Mouse (Mus musculus): Measurements from ENCODE around the gene Tnxb. TPM values are rescaled to one million over a fixed set of nuclear protein-coding genes. Genes with fewer than 3 reads are reported as not detected.
A peak's percentile ranks its signal among the peaks of the same experiment; 100 is the strongest.

Tnxb gene
- 10 to 100 TPM; 47.1 to 54.2 TPM for total RNA-seq (2021)

DNA sequence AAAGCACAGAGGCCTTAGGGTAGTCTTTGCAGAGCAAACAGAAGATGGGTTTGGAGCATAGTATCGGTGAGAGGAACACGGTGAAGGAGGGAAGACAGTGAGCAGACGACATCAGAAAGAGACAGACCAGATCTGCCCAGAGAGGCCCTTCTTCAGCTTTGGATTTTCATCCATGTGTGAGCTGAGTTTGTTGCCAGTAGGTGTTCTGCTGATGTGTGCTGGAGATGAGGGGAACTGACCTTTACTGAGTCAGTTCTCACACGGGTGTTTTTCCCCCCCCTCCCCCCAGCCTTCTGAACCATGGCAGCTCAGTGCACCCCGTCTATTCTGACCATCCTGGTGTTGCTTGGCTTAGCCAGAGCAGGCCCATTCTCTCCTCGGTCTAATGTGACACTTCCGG lies at the start of gene Tnxb:
Gene Tnxb, plus strand, starts transcription at position 301 of the 400 bp plus-strand sequence.
- DNase-seq = no peak

DNA sequence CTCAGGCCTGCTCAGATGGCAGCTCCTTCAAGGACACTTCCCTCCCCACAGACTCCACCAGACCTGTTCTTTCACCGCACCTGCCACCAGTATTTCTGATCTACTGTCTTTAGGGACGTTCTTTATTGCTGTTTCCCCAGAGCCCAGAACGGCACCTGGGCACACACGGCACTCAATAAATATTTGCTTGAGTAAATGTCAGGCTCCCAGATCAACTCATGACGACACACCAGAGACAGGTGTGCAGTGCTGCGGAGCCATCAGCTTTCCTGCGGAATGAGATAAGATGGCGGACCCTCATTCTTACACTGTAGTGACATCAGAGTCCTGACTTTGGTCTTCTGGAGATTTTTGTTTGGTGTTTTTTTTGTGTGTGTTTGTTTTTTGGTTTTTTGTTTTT lies 49.3 kb upstream of the Tnxb start:
- DNase-seq = no peak

DNA sequence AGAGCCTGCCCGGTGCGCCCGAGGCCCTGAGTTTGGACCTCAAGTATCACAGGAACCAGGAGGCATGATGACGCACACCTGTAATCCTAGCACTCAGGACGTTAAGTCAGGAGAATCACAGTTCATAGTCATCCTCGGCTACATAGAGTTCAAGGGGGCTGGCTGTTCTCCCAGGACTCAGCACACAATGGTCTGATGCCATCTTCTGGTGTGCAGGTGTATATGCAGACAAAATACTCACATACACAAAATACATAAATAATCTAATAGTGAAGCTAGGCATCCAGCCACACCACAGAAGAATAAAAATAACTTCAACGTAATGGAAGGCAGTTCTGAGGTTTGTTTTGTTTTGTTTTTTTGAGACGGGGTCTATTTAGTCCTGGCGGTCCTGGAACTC lies 47.2 kb upstream of the Tnxb start:
- no peak for DNase-seq

- no peak for DNase-seq
These were observed 45.4 kb upstream of the Tnxb start for GRCm38 (mm10) chr17:34624981-34625380.

GRCm38 (mm10) chr17:34626062-34626772 lies 44.1 kb upstream of the Tnxb start:
- DNase-seq = no peak

DNA sequence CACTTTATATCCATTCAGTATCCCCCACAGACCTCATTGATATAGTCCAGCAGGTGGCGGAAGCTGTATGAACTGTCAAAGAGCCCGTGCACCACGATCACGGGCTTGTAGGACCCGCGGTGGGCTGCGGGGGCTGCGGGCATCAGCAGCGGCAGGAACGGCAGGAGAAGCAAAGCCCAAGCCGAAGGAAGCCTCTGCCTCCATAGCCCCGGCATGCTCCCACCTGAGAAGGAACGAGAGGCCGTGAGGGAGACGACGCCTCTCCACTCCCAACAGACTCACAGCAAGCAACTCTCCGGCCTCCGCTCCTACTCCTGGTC lies 43.6 kb upstream of the Tnxb start:
- peak; percentile 47 for DNase-seq

GRCm38 (mm10) chr17:34627093-34627942 lies 43.0 kb upstream of the Tnxb start:
- peak; percentile 90 for DNase-seq

DNA sequence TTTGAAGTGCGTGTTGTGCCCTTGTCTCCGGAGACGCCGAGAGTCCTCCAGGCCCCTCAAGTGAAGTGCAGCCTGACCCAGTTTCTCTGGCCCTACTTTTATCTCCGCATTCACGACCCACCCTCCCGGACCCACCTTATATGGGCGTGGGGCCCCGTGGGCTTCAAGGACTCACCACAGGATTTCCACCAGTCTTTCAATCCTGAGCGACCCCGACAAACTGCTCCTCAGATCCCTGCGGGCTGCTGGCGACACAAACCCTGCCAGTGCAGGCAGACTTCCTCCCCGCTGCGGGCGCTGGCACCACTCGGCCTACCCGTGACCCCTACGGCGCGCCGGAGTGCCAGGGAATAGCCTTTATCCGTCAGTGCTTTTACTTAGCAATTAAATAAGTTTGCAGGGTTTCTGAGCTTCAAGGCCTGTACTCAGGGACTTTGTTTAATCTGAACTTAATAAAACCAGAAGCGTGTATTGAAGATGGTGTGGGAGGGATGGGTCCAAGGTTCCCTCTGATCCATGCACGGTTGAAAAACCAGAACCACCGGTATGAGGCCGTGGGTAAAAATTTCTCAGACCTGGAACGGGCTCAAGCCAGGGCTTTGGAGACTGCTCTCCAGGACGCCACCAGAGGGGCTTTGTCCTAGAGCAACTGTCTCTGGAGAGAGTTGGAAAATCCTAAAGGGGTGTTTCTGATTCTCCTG lies 42.2 kb upstream of the Tnxb start, which contains the start of gene Ppt2:
Gene Ppt2, minus strand, starts transcription at position 568 of the 701 bp plus-strand sequence.
- peak; percentile 62 for DNase-seq

DNA sequence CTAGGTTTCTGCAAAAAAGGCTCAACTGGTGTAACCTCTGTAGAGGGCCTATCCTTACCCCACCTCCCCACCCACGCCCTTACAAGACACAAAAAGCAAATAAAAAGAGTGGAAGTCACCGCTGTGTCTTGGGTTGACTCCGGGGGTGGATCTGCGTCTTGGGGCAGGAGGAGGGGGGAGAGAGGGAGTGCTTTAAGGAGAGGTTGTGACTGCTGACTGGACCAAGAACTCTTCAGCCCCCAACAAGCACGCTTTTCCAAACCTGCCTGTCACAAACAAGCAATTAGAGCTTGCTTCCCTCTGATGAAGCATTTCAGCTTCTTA lies 41.7 kb upstream of the Tnxb start:
- DNase-seq = no peak

GRCm38 (mm10) chr17:34629221-34629751 lies 41.0 kb upstream of the Tnxb start, which contains the start of gene Prrt1:
Prrt1 (plus strand) TSS chr17:34629533.
- no peak for DNase-seq

DNA sequence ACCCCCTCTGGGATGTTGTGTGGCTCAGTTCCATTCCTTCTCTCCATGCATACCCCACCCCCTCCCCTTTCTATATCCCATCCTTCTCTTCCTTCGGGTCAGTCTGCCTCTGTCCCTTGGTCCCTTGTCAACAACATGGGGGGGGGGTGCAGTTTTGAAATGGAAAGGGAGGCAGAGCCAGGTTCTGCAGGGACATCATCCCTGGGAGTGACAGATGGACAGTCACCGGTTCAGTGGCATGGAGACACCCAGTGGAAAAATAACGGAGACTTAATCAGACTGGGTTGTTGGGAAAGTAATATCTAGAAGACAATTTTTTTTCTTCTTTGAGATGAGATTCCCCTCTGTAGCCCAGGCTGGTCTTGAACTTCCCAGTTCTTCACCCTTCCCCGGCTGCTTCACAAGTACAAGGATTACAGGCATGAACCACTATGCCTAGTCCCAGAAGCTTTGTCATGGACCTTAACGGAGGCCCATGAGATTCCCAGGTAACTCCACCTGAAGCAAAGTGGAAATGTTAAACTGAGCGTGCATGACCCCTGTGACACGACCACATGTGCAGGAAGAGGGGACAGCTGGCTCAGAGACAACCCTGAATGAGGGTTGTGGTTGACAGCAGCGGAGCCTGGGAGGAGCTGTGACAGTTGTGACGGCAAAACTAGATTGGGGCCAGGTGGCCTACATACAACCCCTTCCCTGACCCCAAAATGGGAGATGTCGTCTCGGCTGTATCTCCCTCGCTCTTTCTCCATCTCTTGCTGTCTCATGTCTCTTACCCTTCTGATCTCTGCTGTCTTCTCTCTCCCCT lies 40.3 kb upstream of the Tnxb start:
- DNase-seq = no peak

GRCm38 (mm10) chr17:34630761-34631301 lies 39.5 kb upstream of the Tnxb start:
- no peak for DNase-seq

GRCm38 (mm10) chr17:34631647-34632046 lies 38.7 kb upstream of the Tnxb start:
- DNase-seq = no peak

- DNase-seq = peak; percentile 74
These were observed 38.1 kb upstream of the Tnxb start for GRCm38 (mm10) chr17:34632261-34632691.

DNA sequence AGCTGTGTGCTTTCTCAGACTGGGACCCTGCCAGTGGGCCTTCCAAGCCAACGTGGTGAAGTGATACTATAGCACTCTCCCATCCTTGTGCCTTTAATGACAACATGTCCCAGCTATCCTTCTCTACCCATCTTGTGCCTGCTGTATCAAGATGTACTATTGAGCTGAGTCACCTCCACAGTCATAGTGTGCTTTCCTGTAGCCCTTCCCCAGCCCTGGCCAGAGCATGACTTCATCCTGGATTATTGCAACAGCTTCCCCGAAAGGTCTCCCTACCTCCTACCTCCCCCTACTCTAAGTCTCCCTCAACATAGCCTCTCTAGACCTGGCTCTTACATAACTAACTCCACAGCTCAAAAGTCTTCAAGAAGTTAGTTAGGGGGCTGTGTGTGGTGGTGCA lies 34.7 kb upstream of the Tnxb start:
- DNase-seq = no peak

DNA sequence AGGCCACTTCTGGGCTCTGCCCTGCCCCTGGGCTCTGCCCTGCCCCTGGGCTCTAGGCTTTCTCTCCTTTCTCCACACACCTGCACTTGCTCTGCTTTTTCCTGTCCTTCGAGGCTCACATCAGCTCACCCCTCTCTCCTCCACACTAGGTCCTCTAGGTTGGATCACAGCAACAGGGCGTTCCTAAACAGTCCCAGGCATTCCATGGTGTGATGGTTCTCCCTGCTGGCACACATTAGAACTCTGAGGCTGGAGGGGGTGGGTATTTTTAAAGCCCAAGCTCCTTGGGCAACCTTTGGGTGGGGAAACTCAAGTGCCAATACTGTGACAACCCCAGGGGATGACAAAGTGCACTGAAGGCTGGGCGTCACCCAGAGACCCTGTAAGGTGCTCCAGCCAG lies 32.9 kb upstream of the Tnxb start:
- no peak for DNase-seq

DNA sequence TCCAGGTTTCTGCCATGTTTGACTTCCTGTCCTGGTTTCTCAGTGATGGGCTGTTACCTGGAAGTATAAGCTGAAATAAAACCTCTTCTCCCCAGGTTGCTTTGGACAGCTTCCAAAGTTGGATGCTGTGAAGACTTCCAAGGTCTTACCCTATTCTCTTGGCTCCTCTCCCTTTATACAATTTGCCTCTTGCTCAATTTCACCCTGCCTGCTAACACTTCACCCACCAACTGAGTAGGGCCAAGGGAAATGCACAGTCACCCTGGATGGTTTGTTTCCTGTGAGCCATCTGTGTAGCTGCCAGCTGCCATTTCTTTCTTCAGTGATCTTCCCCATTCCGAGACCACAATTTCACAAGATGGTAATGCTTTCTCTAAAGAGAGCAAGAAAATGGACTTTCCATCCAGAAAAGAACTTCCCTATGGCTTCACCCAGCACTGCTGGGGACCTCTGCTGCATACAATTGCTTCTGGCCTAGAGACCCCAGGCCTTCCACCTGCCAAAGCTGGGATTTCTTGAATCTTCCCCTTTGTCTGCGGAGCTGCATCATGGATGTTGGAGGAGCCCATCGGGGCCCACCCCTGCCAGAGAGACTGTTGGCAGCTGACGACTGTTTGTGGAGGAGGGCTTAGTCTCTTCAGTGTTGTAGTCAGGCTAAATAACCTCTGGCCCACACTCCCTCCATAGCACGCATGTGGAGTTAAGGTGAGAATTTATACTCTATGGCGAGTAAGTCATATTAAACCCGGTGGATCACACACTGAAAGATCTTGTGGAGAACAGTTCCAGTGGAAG lies 30.7 kb upstream of the Tnxb start:
- no peak for DNase-seq

- DNase-seq = peak; percentile 62
These were observed 29.3 kb upstream of the Tnxb start for GRCm38 (mm10) chr17:34640778-34641601.

- DNase-seq = no peak
These were observed 28.4 kb upstream of the Tnxb start for GRCm38 (mm10) chr17:34641945-34642344.

- DNase-seq = no peak
These were observed 27.0 kb upstream of the Tnxb start for GRCm38 (mm10) chr17:34643379-34643778.
